Mouse (Mus musculus) hindbrain, embryonic 14.5 days (tissue): Measurements from ENCODE around the gene Cpeb1. TPM values are rescaled to one million over a fixed set of nuclear protein-coding genes. Genes with fewer than 3 reads are reported as not detected.

Experiments
- ATAC-seq: fragments of 200-750 bp; cut with Nextera tagmentation; 2 replicates; pipeline ENCODE4 v1.8.0; 2017; ENCODE audit warnings: moderate number of reproducible peaks, mild to moderate bottlenecking, moderate TSS enrichment, moderate library complexity; ENCODE audit not compliant: low FRiP score
- DNase-seq: peaks from one replicate; pipeline ENCODE4 v3.0.0-alpha.2; 2015; ENCODE audit warnings: low spot score
- H3K27ac ChIP-seq: fragments of 300-500 bp; sonication (generic); 2 replicates; pipeline ENCODE4 v1.5.1; 2014; ENCODE audit warnings: mild to moderate bottlenecking, moderate library complexity
- H3K27me3 ChIP-seq: fragments of 300-500 bp; sonication (generic); 2 replicates; pipeline ENCODE4 v1.6.1; 2014; ENCODE audit warnings: mild to moderate bottlenecking, low read length, mixed read lengths; ENCODE audit not compliant: control insufficient read depth, insufficient read depth
- H3K36me3 ChIP-seq: fragments of 300-500 bp; sonication (generic); replicated peaks from 2 replicates; pipeline ENCODE4 v1.6.1; 2014; ENCODE audit not compliant: control insufficient read depth, insufficient read depth
- H3K4me1 ChIP-seq: fragments of 300-500 bp; sonication (generic); replicated peaks from 2 replicates; pipeline ENCODE4 v1.6.1; 2014; ENCODE audit warnings: antibody characterized with exemption, low read length, mixed read lengths; ENCODE audit not compliant: control insufficient read depth, insufficient read depth
- H3K4me2 ChIP-seq: fragments of 300-500 bp; sonication (generic); replicated peaks from 2 replicates; pipeline ENCODE4 v1.6.1; 2014; ENCODE audit warnings: mild to moderate bottlenecking, moderate library complexity
- H3K4me3 ChIP-seq: fragments of 300-500 bp; sonication (generic); replicated peaks from 2 replicates; pipeline ENCODE4 v1.5.1; 2014; ENCODE audit warnings: mild to moderate bottlenecking, low read length
- H3K9ac ChIP-seq: fragments of 300-500 bp; sonication (generic); 2 replicates; pipeline ENCODE4 v1.6.1; 2014
- H3K9me3 ChIP-seq: fragments of 300-500 bp; sonication (generic); 2 replicates; pipeline ENCODE4 v1.6.1; 2016; ENCODE audit warnings: low read length; ENCODE audit not compliant: control insufficient read depth
- WGBS: fragments of 180-500 bp; shearing (Covaris S2); extraction: QIAGEN DNeasy Blood & Tissue Kit; methylation state at CpG from one replicate; pipeline ENCODE4 v1.1.7; 2014; 5-methylcytosine and 5-hydroxymethylcytosine counted together
- polyA plus RNA-seq: library from polyadenylated mRNA; unstranded; fragments of >200 nt; fragmentation: Nextera tagmentation; extraction: Ambion mirVana; gene quantifications from 2 replicates; pipeline ENCODE4 v1.2.1, GENCODE M21; 2014

Gene Cpeb1
- polyA plus RNA-seq, 1 experiment from 2014 or later: 6.2 TPM

DNA sequence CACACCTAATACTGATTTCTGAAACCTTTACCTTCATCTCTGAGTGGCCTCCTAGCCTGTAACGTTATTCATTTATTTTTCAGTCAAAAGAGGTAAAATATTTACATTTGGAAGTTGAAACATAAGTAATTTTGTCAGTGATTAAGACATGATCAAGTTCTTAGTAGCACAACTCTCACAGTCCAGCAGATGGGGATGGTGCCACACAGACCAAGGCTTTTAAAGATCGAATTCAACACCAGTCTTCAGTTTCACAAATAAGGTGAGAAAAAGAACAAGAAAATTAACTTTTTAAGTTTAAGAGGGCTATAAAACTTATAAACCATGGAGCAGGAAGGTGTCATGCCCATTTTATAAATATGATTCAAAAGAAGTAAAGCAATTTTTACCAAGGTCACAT, 56.3 kb downstream of the Cpeb1 start:
- Histone ChIP-seq H3K4me3 (no peak overlapping the region), H3K4me1 (no peaks in the 10 kb centered on the region), H3K27ac (no peak overlapping the region), H3K36me3 (no peaks in the 10 kb centered on the region), H3K27me3 (no peaks in the 10 kb centered on the region), H3K4me2 (no peak overlapping the region), H3K9me3 (no peaks in the 10 kb centered on the region), H3K9ac (no peak overlapping the region)
- WGBS: 50% methylated on average over 2 of the region's 2 CpGs
- peak; percentile 31 for DNase-seq
- no peak for ATAC-seq

DNA sequence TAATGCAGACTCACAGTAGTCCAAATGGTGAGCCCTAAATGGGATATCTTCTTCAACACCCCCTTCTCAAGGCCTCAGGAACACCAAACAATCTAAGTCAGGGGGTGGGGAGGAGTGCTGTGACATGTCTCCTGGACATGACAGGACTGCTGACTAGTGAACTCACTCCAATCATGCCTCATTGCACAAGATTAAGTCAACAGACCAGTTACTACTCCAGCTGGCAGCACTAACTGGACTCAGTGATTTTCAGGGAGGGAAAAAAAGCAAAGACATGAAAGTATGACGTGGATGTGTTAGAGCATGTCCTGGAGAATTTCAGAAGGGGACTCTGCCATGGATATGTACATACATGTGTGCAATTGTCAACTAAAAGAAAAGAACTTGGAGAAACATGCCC, 75.9 kb downstream of the Cpeb1 start:
- Histone ChIP-seq H3K27ac (no peak overlapping the region), H3K9ac (no peak overlapping the region), H3K4me1 (no peaks in the 10 kb centered on the region), H3K9me3 (no peaks in the 10 kb centered on the region), H3K4me3 (no peak overlapping the region), H3K4me2 (no peak overlapping the region), H3K27me3 (no peaks in the 10 kb centered on the region), H3K36me3 (no peaks in the 10 kb centered on the region)
- no peak for DNase-seq
- WGBS: 94% methylated on average over 1 of the region's 1 CpGs
- ATAC-seq: no peak

DNA sequence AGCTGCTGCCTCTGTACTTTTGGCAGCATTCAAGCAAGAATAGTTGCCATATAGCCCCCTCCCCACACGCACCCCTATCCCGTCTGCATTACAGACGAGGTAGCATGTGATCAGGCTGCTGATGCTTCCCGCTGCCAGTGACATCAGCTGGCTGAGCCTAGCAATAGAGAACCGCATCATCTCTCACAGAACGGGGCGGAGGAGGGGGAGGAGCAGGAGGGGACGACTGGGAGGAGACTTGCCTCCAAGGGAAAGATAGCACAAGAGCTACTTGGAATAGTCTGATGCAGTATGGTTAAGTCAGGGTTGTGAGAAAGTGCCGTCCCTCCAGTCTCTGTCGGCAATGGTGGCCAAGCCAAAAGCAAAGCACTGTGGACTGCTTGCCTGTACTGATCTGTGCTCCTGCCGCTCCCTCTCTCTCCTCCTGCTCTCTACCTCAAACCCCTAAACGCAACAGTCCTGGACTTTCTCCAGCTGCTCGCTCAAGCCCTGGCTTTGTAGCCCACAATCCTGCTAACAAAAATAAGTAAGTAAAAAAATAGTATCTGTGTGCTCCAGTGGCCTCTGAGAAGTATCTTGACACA, 82.8 kb downstream of the Cpeb1 start:
- H3K27me3 ChIP-seq: no peaks in the 10 kb centered on the region
- WGBS: 6% methylated on average over 13 of the region's 13 CpGs
- peaks cover 14% of the 10 kb centered on the region for H3K4me1 ChIP-seq
- peak overlapping the region; percentile 21 for H3K4me3 ChIP-seq
- H3K9ac ChIP-seq: peak overlapping the region; percentile 54
- no peaks in the 10 kb centered on the region for H3K36me3 ChIP-seq
- ATAC-seq (peak; percentile 97), DNase-seq (peak; percentile 73)
- no peaks in the 10 kb centered on the region for H3K9me3 ChIP-seq
- peak overlapping the region; percentile 58 for H3K4me2 ChIP-seq
- no peak overlapping the region for H3K27ac ChIP-seq

DNA sequence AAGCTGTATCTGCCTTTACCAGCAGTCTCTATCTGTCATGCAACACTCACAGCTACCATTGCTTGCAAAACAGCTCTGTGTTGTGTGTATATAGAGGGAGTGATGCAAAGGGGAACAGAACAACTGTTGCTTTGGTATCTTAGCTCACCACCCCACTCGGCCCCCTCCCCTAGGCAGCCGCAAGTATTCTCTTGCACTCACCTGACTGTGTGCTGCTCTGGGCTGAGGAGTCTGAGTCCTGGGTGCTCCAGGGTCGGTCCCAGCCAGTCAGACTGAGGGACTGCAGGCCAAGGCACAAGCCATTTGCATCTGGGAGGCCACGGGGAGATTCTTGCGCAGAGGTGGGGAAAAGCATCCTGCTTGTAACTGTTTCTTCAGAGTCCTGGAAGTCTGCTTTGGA, 83.5 kb downstream of the Cpeb1 start:
- 17% methylated on average over 5 of the region's 5 CpGs for WGBS

DNA sequence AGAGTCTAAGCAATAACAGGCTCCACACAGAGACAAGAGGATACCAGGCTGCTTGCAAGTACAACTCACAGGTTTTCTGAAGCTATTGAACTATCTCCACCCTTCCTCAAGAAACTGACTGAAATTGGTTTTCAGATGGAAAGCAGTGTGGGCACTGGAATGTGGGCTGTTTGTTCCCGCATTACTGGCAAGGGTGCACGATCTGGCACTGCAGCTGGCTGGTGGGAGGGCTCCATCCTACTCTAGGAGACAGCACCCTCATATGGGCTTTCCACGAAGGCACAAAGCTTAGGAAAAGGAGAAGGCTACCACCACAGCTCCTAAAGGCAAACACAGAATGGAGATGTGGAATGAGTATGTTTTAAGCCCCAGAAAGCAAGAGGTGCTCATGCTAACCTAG, 85.5 kb downstream of the Cpeb1 start:
- H3K36me3 ChIP-seq: no peaks in the 10 kb centered on the region
- no peaks in the 10 kb centered on the region for H3K27me3 ChIP-seq
- whole genome bisulfite sequencing: 64% methylated on average over 3 of the region's 3 CpGs
- H3K4me3 ChIP-seq: no peak overlapping the region
- H3K9me3 ChIP-seq: no peaks in the 10 kb centered on the region
- no peak for DNase-seq
- H3K9ac ChIP-seq: no peak overlapping the region
- H3K27ac ChIP-seq: no peak overlapping the region
- peaks cover 14% of the 10 kb centered on the region for H3K4me1 ChIP-seq
- no peak for ATAC-seq
- no peak overlapping the region for H3K4me2 ChIP-seq

More for the DNA sequence above, 83.5 kb downstream of the Cpeb1 start:
- Histone ChIP-seq H3K27me3 (no peaks in the 10 kb centered on the region), H3K27ac (no peak overlapping the region), H3K4me3 (peak overlapping the region; percentile 21; the same call in 1 of the 2 replicates), H3K4me1 (peaks cover 14% of the 10 kb centered on the region), H3K36me3 (no peaks in the 10 kb centered on the region), H3K9me3 (no peaks in the 10 kb centered on the region), H3K4me2 (peak overlapping the region; percentile 58), H3K9ac (peak overlapping the region; percentile 54)
- ATAC-seq (peak; percentile 51; the same call in 1 of the 2 replicates), DNase-seq (no peak)

DNA sequence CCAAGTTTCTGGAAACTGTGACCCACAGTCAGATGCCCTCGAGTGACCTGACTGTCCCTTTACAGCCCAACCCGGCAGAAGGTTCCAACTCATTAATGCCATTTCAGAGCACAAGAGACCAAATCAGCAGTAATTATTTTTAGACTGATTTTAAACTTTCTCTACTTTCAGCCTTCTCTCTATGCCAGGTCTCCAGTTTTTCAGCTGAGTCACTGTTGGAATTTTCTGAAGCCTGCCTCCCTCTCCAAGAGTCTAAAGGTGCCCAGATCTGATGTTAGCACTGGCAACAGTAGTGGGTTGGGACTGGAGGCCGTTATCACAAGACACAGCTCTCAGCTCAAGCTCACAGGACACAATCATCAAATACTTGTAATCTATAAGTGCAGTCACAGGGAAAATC, 87.3 kb downstream of the Cpeb1 start:
- peaks cover 14% of the 10 kb centered on the region for H3K4me1 ChIP-seq
- H3K9me3 ChIP-seq: no peaks in the 10 kb centered on the region
- H3K4me3 ChIP-seq: no peak overlapping the region
- H3K4me2 ChIP-seq: no peak overlapping the region
- H3K36me3 ChIP-seq: no peaks in the 10 kb centered on the region
- no peaks in the 10 kb centered on the region for H3K27me3 ChIP-seq
- no peak overlapping the region for H3K27ac ChIP-seq
- no peak for DNase-seq
- no peak for ATAC-seq
- H3K9ac ChIP-seq: no peak overlapping the region
- WGBS: 77% methylated on average over 3 of the region's 3 CpGs

DNA sequence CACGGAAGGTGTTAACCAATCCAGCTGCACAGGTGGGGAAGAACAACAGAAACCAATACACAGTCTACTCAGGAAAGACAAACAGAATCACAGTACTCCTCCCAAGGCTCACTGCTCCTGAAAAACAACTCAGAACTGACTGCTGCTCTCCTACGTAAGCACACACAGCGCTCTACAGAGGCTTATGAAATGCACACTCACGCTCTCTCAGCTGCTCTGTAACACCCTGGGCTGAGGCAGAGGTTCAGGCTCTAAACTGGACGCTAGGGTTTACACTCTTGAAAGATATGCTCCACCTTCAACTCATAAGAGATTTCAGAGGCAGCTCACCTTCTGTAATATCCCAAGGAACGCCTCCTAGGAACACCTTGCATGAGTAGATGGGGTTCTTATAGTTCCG, 98.3 kb downstream of the Cpeb1 start:
- H3K36me3 ChIP-seq: no peaks in the 10 kb centered on the region
- no peaks in the 10 kb centered on the region for H3K4me1 ChIP-seq
- no peak overlapping the region for H3K4me3 ChIP-seq
- no peaks in the 10 kb centered on the region for H3K27me3 ChIP-seq
- ATAC-seq: no peak
- no peak overlapping the region for H3K4me2 ChIP-seq
- no peak for DNase-seq
- 87% methylated on average over 7 of the region's 7 CpGs for WGBS
- H3K27ac ChIP-seq: no peak overlapping the region
- no peak overlapping the region for H3K9ac ChIP-seq
- no peaks in the 10 kb centered on the region for H3K9me3 ChIP-seq

DNA sequence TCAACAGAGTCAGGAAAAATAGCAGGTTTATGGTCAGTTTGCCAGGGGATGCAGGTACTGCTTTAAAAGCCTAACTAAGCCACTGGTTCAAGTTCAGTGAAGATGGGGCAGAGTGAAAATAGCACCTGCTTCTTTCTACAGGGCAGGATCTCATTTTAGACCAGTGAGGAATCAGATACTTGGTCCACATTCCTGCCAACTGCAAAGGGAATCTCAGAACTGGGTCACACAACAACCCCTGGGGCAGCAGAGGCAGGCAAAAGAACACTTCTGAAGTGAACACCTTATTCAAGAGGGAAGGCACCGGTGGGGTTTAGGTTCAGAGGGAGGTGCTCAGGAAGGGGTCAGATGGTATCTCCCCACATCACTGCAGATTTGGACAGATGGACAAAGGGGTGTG, 98.9 kb downstream of the Cpeb1 start:
- ATAC-seq (no peak), DNase-seq (no peak)
- WGBS: 92% methylated on average over 1 of the region's 1 CpGs
- Histone ChIP-seq H3K27ac (no peak overlapping the region), H3K9me3 (no peaks in the 10 kb centered on the region), H3K4me3 (no peak overlapping the region), H3K9ac (no peak overlapping the region), H3K27me3 (no peaks in the 10 kb centered on the region), H3K4me2 (no peak overlapping the region), H3K4me1 (no peaks in the 10 kb centered on the region), H3K36me3 (no peaks in the 10 kb centered on the region)

DNA sequence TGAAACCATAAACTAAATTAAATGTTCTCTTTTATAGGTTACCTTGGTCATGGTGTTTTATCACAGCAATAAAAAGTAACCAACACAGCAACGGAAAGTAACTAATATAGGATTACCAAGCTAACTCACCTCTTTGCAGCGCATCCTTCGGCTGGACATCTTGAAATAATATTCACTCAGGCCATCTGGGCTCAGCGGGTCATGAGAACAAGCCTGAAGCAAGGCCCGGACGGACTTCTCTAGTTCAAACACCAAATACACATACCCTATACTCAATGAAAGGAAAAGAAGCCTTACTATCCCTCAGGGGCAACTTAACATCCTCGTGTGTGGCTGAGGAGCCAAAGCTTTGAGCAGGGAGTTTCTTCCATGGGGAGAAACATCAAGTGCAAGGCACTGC, 99.5 kb downstream of the Cpeb1 start:
- DNase-seq (no peak), ATAC-seq (no peak)
- Histone ChIP-seq H3K36me3 (no peaks in the 10 kb centered on the region), H3K4me3 (no peak overlapping the region), H3K27me3 (no peaks in the 10 kb centered on the region), H3K9ac (no peak overlapping the region), H3K27ac (no peak overlapping the region), H3K9me3 (no peaks in the 10 kb centered on the region), H3K4me1 (no peaks in the 10 kb centered on the region), H3K4me2 (no peak overlapping the region)
- WGBS: 85% methylated on average over 7 of the region's 7 CpGs

DNA sequence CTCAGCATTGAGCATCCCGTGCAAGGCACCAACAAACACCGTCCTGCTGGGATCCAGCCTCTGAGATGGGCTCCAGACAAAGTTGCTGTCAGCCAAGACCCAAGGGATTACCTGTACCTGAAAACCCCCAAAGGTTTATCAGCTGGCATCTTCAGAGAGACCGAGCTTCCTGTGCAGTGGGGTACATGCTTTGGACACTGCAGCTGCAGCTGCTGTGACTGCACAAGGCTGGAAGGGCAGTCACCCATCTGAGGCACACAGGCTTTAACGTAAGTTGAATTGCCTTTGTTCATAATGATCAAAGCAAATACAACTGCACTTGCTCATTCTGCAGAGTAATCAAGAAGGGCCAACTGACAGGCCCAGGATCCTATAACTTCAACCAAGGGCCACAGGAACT, 103.4 kb downstream of the Cpeb1 start:
- Histone ChIP-seq H3K27ac (no peak overlapping the region), H3K9me3 (no peaks in the 10 kb centered on the region), H3K36me3 (no peaks in the 10 kb centered on the region), H3K4me2 (no peak overlapping the region), H3K4me1 (no peaks in the 10 kb centered on the region), H3K9ac (no peak overlapping the region), H3K27me3 (no peaks in the 10 kb centered on the region), H3K4me3 (no peak overlapping the region)
- WGBS: 78% methylated on average over 4 of the region's 4 CpGs
- DNase-seq (no peak), ATAC-seq (no peak)
